Mouse (Mus musculus): ENCODE measurements around the gene Gm29666.

- TF ChIP-seq POLR2A (IDR thresholded peaks at IDR 0.05; ENCODE audit: insufficient read length, low read depth), result no peak
- TF ChIP-seq CEBPB (IDR thresholded peaks at IDR 0.05; ENCODE audit: insufficient read depth, poor library complexity, severe bottlenecking), result no peak
- TF ChIP-seq USF1 (IDR thresholded peaks at IDR 0.05; ENCODE audit: low read depth), result no peak
- no peak for TF ChIP-seq SRF (IDR thresholded peaks at IDR 0.05; ENCODE audit: control insufficient read depth, insufficient read length, low read depth)
- TF ChIP-seq E2F4 (IDR thresholded peaks at IDR 0.05; ENCODE audit: insufficient read depth), result no peak
- no peak for TF ChIP-seq POLR2AphosphoS2 (IDR thresholded peaks at IDR 0.05; ENCODE audit: insufficient read length, low read depth)
- TF ChIP-seq TCF3 (IDR thresholded peaks at IDR 0.05; ENCODE audit: insufficient read length, low read depth), result no peak
- no peak for TF ChIP-seq MYOD1 (IDR thresholded peaks at IDR 0.05; ENCODE audit: control insufficient read depth in 1 of 3, insufficient read length in 2 of 3, low read depth in 2 of 3)
- TF ChIP-seq TCF12 (IDR thresholded peaks at IDR 0.05; ENCODE audit: insufficient read depth, poor library complexity, severe bottlenecking), result no peak
- no peak for TF ChIP-seq MAX (IDR thresholded peaks at IDR 0.05; ENCODE audit: low read depth)
- TF ChIP-seq MYOG (IDR thresholded peaks at IDR 0.05; ENCODE audit: control insufficient read depth in 1 of 3, insufficient read depth in 1 of 3, insufficient read length in 2 of 3, low read depth in 2 of 3), result no peak
Observed at GRCm38 (mm10) chr15:84896664-84897063, 23.2 kb downstream of the Gm29666 start.

All from myocyte (in vitro differentiated cells).